Mouse (Mus musculus): ENCODE measurements at regions not wholly inside any gene's neighbourhood (a gene's known extent, or its start where the extent isn't known, plus 50 kb on each side); places are given as distances from the start of the nearest gene placed in this dataset.

DNA sequence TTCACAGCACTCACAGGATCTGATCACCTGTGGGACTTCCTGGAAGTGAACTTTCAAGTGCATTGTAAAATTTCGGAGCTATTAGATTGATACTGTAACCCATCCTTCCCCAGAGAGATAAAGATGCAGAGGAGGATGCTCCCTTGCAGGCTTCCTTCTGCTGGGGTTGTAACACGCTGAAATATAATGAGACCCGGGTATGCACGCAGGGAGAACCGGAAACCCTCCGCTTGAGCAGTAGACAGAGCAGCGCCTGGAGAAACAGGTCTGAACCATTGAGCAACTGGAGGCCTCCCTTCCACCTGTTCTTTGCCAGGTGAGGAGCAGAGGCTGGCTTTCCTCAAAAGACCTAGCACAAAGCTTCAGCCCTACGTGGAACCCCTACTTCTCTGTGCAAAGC, 135.3 kb downstream of the Diras2 start:
- no peak for DNase-seq (ENCODE audit: low read depth in 1 of 2, low spot score in 2 of 2)
- Histone ChIP-seq H3K36me3 (ENCODE audit: control insufficient read depth, insufficient read depth, low read length) (no peaks in the 10 kb centered on the region), H3K27me3 (ENCODE audit: control insufficient read depth, insufficient read depth, low read length) (no peaks in the 10 kb centered on the region), H3K4me1 (ENCODE audit: control insufficient read depth, insufficient read depth, insufficient read length) (no peaks in the 10 kb centered on the region), H3K27ac (ENCODE audit: insufficient read depth, low read length) (no peak overlapping the region), H3K4me3 (ENCODE audit: extremely low read depth, insufficient read depth, insufficient read length) (no peak overlapping the region)
- 87% methylated on average over 8 of the region's 8 CpGs for WGBS
- TF ChIP-seq POLR2A (IDR thresholded peaks at IDR 0.05; ENCODE audit: low read depth, low read length) = no peak
- no peak for TF ChIP-seq CTCF (IDR thresholded peaks at IDR 0.05; ENCODE audit: extremely low read depth, insufficient read depth, insufficient read length, insufficient replicate concordance)

DNA sequence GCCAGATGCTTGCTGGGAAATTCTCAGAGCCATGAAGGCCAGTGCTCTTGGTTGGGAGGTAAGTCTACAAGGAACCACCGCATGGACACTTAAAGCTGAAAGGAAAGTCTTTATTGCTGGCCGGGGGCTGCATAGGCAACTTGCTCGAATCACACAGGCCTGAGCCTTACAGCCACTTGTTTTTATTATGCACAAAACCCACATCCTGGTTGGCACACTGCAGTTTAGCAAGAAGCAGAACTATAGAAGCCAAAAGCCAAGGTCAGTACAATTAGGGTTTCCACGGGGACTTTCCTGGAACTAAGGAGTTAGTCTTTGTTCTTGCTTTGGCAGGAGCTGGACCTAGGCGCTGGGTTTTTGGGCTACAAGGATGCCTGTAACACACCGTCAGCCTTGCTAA, 132.7 kb downstream of the Diras2 start:
- no peak for DNase-seq (ENCODE audit: low read depth in 1 of 2, low spot score in 2 of 2)
- Histone ChIP-seq H3K4me3 (ENCODE audit: extremely low read depth, insufficient read depth, insufficient read length) (no peak overlapping the region), H3K27me3 (ENCODE audit: control insufficient read depth, insufficient read depth, low read length) (no peaks in the 10 kb centered on the region), H3K4me1 (ENCODE audit: control insufficient read depth, insufficient read depth, insufficient read length) (no peaks in the 10 kb centered on the region), H3K27ac (ENCODE audit: insufficient read depth, low read length) (no peak overlapping the region), H3K36me3 (ENCODE audit: control insufficient read depth, insufficient read depth, low read length) (no peaks in the 10 kb centered on the region)
- no peak for TF ChIP-seq POLR2A (IDR thresholded peaks at IDR 0.05; ENCODE audit: low read depth, low read length)
- no peak for TF ChIP-seq CTCF (IDR thresholded peaks at IDR 0.05; ENCODE audit: extremely low read depth, insufficient read depth, insufficient read length, insufficient replicate concordance)
- whole genome bisulfite sequencing = 33% methylated on average over 6 of the region's 6 CpGs

DNA sequence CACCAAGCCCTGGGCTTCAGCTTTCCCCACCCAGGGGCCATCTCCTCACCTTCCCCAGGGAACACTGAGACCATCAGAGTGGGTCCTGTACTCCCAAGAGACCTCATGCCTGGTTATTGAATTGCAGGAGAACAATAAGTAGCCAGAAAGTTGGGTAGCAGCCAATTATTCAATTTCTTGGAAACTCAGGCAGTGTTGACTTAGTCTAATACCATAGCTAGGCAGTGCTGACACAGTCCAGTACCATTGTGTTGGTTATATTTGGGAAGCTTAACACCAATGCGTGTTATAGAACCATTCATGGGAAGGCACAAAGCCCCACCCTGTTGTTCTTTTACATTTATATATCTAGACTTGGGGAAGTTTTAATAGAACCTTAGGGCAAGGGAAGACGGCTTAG, 131.9 kb downstream of the Diras2 start:
- no peaks in the 10 kb centered on the region for H3K4me1 ChIP-seq (ENCODE audit: control insufficient read depth, insufficient read depth, insufficient read length)
- TF ChIP-seq CTCF (IDR thresholded peaks at IDR 0.05; ENCODE audit: extremely low read depth, insufficient read depth, insufficient read length, insufficient replicate concordance) (no peak), POLR2A (IDR thresholded peaks at IDR 0.05; ENCODE audit: low read depth, low read length) (no peak)
- no peak overlapping the region for H3K27ac ChIP-seq (ENCODE audit: insufficient read depth, low read length)
- H3K4me3 ChIP-seq (ENCODE audit: extremely low read depth, insufficient read depth, insufficient read length) = no peak overlapping the region
- WGBS = 91% methylated on average over 2 of the region's 2 CpGs
- no peaks in the 10 kb centered on the region for H3K27me3 ChIP-seq (ENCODE audit: control insufficient read depth, insufficient read depth, low read length)
- no peak for DNase-seq (ENCODE audit: low read depth in 1 of 2, low spot score in 2 of 2)
- no peaks in the 10 kb centered on the region for H3K36me3 ChIP-seq (ENCODE audit: control insufficient read depth, insufficient read depth, low read length)

DNA sequence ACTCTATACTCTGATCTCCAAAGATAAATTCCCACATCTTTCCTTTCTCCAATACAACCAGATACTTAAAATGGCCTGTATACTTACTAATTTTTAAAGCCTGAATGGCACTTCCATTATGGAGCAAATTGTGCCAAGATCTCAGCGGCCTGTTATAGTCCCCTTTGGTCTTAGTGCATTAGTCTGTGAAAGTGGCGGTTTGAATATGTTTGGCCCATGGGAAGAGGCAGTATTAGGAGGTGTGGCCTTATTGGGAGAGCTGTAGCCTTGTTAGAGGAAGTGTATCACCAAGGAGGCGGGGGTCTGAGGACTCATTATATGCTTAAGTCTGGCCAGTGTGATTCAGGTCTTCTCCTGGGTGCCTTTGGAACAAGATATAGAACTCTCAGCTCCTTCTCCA, 127.3 kb downstream of the Diras2 start:
- H3K36me3 ChIP-seq (ENCODE audit: control insufficient read depth, insufficient read depth, low read length) = no peaks in the 10 kb centered on the region
- TF ChIP-seq CTCF (IDR thresholded peaks at IDR 0.05; ENCODE audit: extremely low read depth, insufficient read depth, insufficient read length, insufficient replicate concordance) (no peak), POLR2A (IDR thresholded peaks at IDR 0.05; ENCODE audit: low read depth, low read length) (no peak)
- 88% methylated on average over 3 of the region's 3 CpGs for WGBS

DNA sequence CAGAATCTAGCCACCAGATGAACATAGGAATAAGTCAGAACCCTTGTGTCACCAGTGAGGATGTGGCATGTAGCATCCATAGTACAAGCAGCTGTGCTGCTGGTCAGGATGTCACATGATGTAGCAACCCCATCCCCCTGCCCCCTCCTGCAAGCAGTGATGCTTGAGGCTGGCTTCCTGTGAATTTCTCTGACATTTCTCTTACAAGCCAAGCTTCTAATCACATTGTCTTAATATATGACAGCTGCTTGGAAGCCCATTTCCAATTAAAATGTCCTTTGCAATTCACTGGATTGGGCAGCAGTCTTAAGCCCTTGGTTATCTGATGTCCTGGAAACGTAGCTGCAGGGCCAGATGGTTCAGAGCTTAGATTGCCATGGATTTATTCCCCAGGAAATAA, 114.8 kb downstream of the Diras2 start:
- Histone ChIP-seq H3K27ac (ENCODE audit: insufficient read depth, low read length) (no peak overlapping the region), H3K4me1 (ENCODE audit: control insufficient read depth, insufficient read depth, insufficient read length) (no peaks in the 10 kb centered on the region; the same call in 1 of the 2 replicates), H3K4me3 (ENCODE audit: extremely low read depth, insufficient read depth, insufficient read length) (no peak overlapping the region), H3K27me3 (ENCODE audit: control insufficient read depth, insufficient read depth, low read length) (no peaks in the 10 kb centered on the region), H3K36me3 (ENCODE audit: control insufficient read depth, insufficient read depth, low read length) (no peaks in the 10 kb centered on the region)
- DNase-seq (ENCODE audit: low read depth in 1 of 2, low spot score in 2 of 2) = peak in 1 of 2 experiments; percentile 10
- TF ChIP-seq POLR2A (IDR thresholded peaks at IDR 0.05; ENCODE audit: low read depth, low read length) (no peak), CTCF (IDR thresholded peaks at IDR 0.05; ENCODE audit: extremely low read depth, insufficient read depth, insufficient read length, insufficient replicate concordance) (no peak)
- WGBS = 70% methylated on average over 1 of the region's 1 CpGs

More for the DNA sequence above, 127.3 kb downstream of the Diras2 start:
- H3K27me3 ChIP-seq (ENCODE audit: control insufficient read depth, insufficient read depth, low read length) = no peaks in the 10 kb centered on the region
- no peak overlapping the region for H3K4me3 ChIP-seq (ENCODE audit: extremely low read depth, insufficient read depth, insufficient read length)
- no peaks in the 10 kb centered on the region for H3K4me1 ChIP-seq (ENCODE audit: control insufficient read depth, insufficient read depth, insufficient read length)
- H3K27ac ChIP-seq (ENCODE audit: insufficient read depth, low read length) = no peak overlapping the region
- no peak for DNase-seq (ENCODE audit: low read depth in 1 of 2, low spot score in 2 of 2)

DNA sequence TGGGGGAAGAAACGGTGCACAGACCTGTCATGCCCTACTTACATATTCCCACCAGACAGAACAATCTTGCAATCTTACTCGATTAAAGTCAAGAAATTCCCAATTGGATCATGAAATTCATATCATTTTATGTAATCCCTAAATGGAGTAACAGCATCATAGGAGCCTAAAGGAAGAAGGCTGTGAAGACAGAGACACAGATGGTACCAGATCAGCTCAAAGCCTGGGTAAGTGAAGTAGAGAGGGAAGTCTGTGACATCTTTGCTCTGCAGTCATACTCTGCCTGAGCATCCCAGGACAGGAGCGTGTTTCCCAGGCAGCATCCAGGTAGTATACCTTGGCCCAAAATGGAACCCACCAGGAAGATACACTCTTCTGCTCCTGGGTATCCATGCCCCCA, 108.6 kb downstream of the Diras2 start:
- Histone ChIP-seq H3K4me1 (ENCODE audit: control insufficient read depth, insufficient read depth, insufficient read length) (no peaks in the 10 kb centered on the region), H3K36me3 (ENCODE audit: control insufficient read depth, insufficient read depth, low read length) (no peaks in the 10 kb centered on the region), H3K27ac (ENCODE audit: insufficient read depth, low read length) (no peak overlapping the region), H3K27me3 (ENCODE audit: control insufficient read depth, insufficient read depth, low read length) (no peaks in the 10 kb centered on the region), H3K4me3 (ENCODE audit: extremely low read depth, insufficient read depth, insufficient read length) (no peak overlapping the region)
- DNase-seq (ENCODE audit: low read depth in 1 of 2, low spot score in 2 of 2) = no peak
- TF ChIP-seq POLR2A (IDR thresholded peaks at IDR 0.05; ENCODE audit: low read depth, low read length) = no peak
- TF ChIP-seq CTCF (IDR thresholded peaks at IDR 0.05; ENCODE audit: extremely low read depth, insufficient read depth, insufficient read length, insufficient replicate concordance) = no peak
- WGBS = 88% methylated on average over 3 of the region's 3 CpGs

DNA sequence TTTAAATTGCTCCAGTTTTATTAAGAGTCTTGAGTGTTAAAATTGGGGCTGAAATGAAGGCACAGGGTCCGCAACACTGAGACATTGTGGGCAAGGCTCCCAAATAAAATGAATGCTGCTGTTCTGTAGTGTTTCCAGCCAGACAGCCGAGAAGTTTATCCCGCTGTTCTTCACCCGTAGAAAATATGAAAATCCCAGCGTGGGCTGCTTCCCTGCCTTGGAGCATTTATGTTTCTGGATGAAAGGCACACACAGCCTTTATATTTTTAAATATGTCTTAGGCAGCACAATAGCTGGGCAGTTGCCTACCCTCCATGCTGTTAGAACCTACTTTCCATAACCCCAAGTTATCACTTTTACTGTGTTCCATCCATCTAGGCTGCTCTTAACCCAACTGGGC, 102.6 kb downstream of the Diras2 start:
- H3K4me1 ChIP-seq (ENCODE audit: control insufficient read depth, insufficient read depth, insufficient read length) = no peaks in the 10 kb centered on the region
- 89% methylated on average over 5 of the region's 5 CpGs for WGBS
- no peaks in the 10 kb centered on the region for H3K36me3 ChIP-seq (ENCODE audit: control insufficient read depth, insufficient read depth, low read length)
- DNase-seq (ENCODE audit: low read depth in 1 of 2, low spot score in 2 of 2) = no peak
- TF ChIP-seq POLR2A (IDR thresholded peaks at IDR 0.05; ENCODE audit: low read depth, low read length) = no peak
- TF ChIP-seq CTCF (IDR thresholded peaks at IDR 0.05; ENCODE audit: extremely low read depth, insufficient read depth, insufficient read length, insufficient replicate concordance) = no peak
- no peaks in the 10 kb centered on the region for H3K27me3 ChIP-seq (ENCODE audit: control insufficient read depth, insufficient read depth, low read length)
- no peak overlapping the region for H3K27ac ChIP-seq (ENCODE audit: insufficient read depth, low read length)
- no peak overlapping the region for H3K4me3 ChIP-seq (ENCODE audit: extremely low read depth, insufficient read depth, insufficient read length)

Measured in spleen, adult 2 months (tissue).